Mouse (Mus musculus): ENCODE data around the gene Shisa2. TPM values are rescaled to one million over a fixed set of nuclear protein-coding genes. Genes with fewer than 3 reads are reported as not detected.
A peak's percentile ranks its signal among the peaks of the same experiment; 100 is the strongest.
"Not testable (repeated sequence)": the region's sequence is repeated elsewhere in the genome, so short reads cannot be mapped to it uniquely, and the experiment has no call there.

Gene Shisa2
- total RNA-seq (2021), result 10 to 100 TPM; 65.1 to 85.6 TPM
- long read RNA-seq, experiment 1, transcript Shisa2-201 (2 exons, 3,119 nt), result major isoform, 112 of 126 reads
- long read RNA-seq, experiment 1, partial matches to known transcripts, result 0 of 126 reads
- long read RNA-seq, experiment 1, other reads (novel, unspliced or antisense), result 13 of 126 reads
- long read RNA-seq, experiment 2, transcript Shisa2-201 (2 exons, 3,119 nt), result major isoform, 121 of 129 reads
- long read RNA-seq, experiment 2, partial matches to known transcripts, result 0 of 129 reads
- long read RNA-seq, experiment 2, other reads (novel, unspliced or antisense), result 8 of 129 reads

DNA sequence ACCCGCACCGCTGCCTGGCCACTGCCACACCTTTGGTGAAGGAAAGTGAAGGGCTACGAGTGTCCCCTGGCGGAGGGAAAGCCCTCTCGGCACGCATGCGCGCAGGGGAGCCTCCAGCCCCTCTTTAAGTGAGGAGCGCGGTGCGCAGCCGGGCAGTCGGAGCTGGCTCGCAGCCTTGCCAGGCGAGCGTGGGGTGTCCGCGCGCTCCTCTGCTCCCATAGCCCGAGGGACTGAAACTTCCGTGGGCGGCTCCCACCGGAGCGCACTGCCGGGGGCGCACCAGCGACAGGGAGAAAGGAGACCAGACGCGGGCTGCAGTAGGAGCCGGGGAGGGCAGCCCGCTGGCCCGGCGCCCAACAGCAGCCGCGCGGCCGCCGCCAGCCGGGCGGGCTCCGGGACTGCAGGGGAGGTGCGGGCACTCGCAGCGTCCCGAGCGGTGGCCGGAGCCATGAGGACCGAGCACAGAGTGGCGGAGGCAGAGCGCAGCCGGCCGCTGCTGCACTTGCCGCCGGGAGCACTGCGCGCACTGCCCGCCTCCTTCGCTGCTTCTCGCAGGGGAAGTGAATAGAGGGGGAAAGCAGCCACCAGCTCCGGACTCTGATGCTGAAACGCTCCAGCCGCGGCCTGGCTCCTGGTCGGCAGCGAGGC, at the start of gene Shisa2:
Shisa2 (plus strand) TSS at position 151 of the 648 bp plus-strand sequence.
- DNase-seq, result peak; percentile 78

- DNase-seq, result no peak
These were observed 48.7 kb upstream of the Shisa2 start for GRCm38 (mm10) chr14:59576385-59576784.

- no peak for DNase-seq
These were observed 34.5 kb upstream of the Shisa2 start for GRCm38 (mm10) chr14:59590614-59591013.

GRCm38 (mm10) chr14:59591901-59592300, 33.2 kb upstream of the Shisa2 start:
- DNase-seq, result no peak

GRCm38 (mm10) chr14:59592593-59592992, 32.5 kb upstream of the Shisa2 start:
- no peak for DNase-seq

DNA sequence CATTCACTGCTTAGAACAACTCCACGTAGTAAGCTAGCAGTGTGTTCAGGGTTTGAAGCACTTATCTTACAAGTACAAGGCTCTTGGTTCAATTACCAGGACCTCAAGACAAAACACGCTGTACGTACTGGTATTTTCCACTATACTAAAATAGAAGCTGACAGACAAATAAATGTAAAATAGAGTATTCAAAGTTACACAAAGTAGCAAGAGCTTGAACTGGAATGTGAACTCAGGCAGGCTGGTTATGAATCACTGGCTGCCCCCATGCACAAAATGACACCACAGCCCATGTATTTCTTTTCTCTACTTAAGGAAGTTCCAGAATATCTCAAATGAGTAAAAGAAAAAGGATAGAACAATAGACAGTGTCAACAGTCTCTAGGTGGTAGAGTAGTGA, 30.1 kb upstream of the Shisa2 start:
- DNase-seq, result no peak

GRCm38 (mm10) chr14:59597398-59598259, 27.5 kb upstream of the Shisa2 start, which contains the start of gene Cdadc1:
Gene Cdadc1 (minus strand): TSS chr14:59597959.
- DNase-seq, result peak; percentile 92

DNA sequence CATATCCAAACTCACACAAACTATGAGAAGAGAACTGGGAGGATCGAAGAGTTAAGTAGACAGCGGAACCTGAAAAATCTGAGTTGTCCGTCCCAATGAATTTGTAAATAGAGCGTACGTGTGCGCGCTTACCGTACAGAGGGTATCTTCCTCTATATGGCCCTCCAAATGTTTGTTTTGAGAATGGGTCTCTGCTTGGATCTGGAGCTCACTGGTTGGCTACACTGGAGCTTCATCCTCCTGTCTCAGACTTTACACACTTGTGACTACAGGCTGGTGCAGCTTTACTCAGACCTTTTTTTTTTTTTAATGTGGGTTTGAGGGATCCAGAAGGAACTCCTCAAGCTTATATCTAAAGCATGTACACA, 26.9 kb upstream of the Shisa2 start:
- no peak for DNase-seq

DNA sequence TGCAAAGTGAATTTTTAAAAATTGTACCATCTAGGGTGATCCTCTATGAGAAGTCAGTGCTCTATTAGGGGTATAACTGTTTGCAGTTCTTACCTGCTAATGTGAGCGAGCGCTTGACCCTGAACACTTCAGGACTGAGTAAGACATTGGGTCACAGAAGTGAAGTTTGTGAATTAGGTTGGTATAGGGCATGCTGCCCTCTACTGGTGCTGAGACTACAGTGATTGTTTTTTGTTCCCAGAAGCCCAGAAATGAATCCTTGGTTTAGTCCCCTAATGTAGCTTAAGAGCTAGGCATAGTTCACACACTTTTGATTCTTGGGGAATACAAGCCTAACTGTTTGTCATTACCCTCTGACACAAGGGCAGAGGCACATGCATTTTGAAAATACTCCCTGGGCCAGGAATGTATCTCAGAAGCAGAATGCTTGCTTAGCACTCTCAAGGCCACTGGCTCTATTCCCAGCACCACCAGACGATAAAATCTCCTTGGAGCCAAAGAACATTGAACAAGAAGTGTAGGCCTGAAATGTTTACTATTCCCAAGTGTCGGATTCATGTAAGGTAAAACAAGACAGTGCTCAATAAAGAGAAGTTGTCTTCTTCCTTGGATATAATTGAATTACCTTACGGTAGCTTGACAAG, 21.0 kb upstream of the Shisa2 start:
- no peak for DNase-seq

GRCm38 (mm10) chr14:59605671-59606353, 19.3 kb upstream of the Shisa2 start:
- no peak for DNase-seq

GRCm38 (mm10) chr14:59607021-59607420, 18.1 kb upstream of the Shisa2 start:
- no peak for DNase-seq

DNA sequence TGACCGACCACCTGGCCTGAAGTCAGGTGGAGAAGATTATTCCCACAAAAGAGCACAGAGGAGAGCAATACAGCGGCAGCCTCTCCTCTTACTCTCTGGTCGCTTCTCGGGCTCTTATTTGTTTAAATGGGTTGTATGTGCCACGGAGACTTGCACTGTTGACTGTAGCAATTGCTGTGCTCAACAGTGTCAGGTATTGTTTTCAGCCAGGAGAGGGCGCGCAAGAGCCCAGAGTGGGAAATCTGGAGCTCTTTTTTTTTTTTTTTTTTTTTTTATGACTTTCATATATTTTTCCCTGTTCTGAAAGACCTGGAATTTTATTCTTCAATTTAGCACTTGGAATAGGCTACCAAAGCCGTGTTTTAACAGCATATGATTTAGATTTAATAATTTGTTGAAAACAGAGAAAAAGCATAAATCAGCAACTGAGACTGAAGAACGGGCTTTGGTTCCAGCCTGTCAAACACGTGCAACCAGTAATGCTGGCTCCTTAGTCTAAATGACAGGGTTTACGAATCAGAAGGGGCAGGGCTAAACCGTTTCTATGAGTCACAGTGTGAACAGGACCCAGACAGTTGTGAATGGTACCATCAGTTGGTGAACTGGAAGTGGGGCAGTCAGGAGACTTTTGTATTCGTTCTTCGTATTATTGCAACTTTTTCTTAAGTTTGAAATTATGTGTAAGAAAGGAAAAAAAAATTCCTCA, 12.0 kb upstream of the Shisa2 start:
- DNase-seq, result no peak

DNA sequence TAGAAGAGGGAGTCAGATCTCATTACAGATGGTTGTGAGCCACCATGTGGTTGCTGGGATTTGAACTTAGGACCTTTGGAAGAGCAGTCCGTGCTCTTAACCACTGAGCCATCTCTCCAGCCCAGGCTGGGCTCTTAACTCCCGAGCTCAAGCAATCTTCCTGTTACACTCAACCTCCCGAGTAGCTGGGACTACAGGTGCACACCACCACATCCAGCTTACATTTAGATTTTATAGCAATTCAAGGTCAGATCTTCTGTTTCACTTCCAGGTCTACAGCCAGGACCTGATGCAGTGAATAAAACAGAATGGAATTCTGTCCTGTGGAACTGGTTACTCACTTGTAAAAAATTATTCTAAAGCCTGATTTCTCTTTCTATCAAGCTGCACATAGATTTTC, 11.0 kb upstream of the Shisa2 start:
- DNase-seq, result not testable (repeated sequence)

DNA sequence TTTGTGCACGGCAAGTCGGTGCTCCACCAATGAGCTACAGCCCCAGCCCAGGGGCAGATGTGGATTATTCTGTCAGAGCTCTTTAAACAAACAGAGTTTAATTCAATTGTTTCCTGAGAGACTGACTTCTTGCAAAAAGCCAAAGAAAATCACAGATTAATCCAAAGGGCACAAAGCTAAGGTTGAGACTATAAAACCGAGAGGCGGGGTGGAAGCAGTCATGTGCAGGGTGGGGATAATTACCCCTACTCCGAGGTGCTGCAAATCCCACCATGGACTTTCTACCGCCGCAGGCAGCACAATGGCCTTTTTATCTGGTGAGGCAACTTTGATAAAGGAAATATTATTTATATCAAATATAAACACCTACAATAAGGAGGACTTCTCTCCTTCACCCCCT, 8.3 kb upstream of the Shisa2 start:
- DNase-seq, result no peak

GRCm38 (mm10) chr14:59624326-59624885, 702 bp upstream of the Shisa2 start:
- DNase-seq, result peak; percentile 34

DNA sequence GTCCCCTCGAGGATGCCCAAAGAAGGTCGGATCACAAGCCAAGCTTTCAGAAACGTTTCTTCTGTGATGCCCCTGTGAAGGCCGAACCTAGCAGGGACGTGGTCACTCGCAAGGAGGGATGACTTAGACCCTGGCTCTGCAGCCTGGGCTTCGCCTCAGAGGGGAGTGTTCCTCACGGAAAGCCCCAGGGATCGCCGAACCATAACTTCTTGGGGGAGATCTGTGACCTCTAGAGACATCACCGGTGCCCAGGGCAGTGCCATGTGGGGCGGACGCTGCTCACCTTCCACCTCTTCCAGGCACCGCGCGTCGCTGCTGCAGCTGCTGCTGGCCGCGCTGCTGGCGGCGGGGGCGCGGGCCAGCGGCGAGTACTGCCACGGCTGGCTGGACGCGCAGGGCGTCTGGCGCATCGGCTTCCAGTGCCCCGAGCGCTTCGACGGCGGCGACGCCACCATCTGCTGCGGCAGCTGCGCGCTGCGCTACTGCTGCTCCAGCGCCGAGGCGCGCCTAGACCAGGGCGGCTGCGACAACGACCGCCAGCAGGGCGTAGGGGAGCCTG, 777 bp downstream of the Shisa2 start:
- DNase-seq, result peak; percentile 46

DNA sequence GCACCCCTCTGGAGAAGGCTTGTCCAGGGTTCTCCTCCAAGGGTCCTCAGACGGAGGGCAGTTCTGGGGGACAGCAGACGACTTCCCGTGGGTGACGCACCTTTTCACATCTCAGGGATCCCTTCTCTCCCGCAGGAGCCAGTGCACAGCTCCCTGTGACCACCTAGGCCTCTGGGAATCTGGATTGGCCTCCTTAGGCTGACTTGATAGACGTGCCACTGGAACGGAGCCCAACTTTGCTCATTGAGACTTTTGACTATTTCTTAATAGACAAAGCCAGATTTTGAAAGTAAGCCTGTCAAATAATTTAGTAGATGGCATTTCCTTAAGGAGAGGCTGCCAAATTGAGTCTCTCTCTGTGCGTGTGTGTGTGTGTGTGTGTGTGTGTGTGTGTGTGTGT, 1.6 kb downstream of the Shisa2 start:
- no peak for DNase-seq

GRCm38 (mm10) chr14:59627142-59627680, 2.1 kb downstream of the Shisa2 start:
- no peak for DNase-seq

- peak; percentile 34 for DNase-seq
These were observed 2.7 kb downstream of the Shisa2 start for GRCm38 (mm10) chr14:59627823-59628222.

DNA sequence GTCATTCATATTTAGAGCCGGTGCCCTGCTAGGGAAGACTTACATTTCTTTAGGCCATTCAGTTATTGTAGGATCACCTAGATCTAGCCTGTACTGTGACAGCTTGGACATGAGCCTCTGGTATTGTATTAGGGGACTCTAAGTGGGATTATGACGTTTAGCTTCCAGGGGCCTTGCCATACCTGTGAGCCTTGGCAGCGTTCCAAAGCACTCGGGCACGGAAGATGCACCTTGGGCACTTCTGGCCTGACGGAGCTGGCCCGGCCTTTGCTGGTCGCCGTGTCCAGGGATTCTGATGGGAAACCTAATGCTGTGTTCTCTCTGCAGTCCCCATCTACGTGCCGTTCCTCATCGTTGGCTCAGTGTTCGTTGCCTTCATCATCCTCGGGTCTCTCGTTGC, 4.2 kb downstream of the Shisa2 start:
- DNase-seq, result no peak

All from gastrocnemius, postnatal 25 days (tissue).